Mouse (Mus musculus) G1E-ER4 (cell line): ENCODE data around the gene Afap1. TPM values are rescaled to one million over a fixed set of nuclear protein-coding genes. Genes with fewer than 3 reads are reported as not detected.

Source experiments
- GATA1 ChIP-seq: IDR thresholded peaks from one replicate; pipeline ENCODE4 v1.8.0; 2012; ENCODE audit warnings: low read length, inconsistent platforms
- polyA plus RNA-seq: library from polyadenylated mRNA; stranded (reverse); fragments of >175 nt; gene quantifications from 2 replicates; pipeline ENCODE4 v1.2.3, GENCODE M21; 2012

The Afap1 gene
- polyA plus RNA-seq, 1 experiment, result not detected

DNA sequence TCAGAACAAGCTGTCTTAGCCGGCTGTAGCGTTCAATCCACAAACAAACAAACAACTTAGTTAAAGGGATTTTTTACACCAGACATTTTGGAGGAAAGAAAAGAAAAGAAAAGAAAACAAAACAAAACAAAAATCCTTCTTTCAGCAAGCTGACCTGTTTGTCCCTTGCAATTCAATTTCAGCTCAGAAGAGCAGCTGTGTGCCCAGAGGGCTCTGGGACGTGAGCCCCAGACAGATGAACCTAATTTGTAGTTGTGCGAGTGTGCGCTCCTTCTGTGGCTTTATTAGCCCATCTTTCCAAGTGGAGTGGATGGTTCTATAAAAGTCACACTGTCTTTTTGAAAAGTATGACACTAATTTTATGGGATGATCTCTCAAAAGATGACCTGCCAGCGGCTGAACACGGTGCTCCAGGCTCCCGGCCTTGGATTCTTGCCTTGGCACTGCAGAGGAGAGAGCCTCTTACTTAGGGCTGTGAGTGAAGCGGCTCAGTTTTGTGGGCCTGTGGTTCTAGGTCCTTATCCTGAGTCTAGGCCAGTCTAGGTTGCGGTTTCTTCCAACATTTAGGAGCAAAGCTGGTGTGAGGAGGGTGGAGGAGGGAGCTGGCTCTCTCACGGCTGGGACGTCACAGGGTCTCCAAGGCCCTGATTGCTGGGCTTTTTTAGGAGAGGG lies 22.6 kb downstream of the Afap1 start:
- no peak for TF ChIP-seq GATA1

DNA sequence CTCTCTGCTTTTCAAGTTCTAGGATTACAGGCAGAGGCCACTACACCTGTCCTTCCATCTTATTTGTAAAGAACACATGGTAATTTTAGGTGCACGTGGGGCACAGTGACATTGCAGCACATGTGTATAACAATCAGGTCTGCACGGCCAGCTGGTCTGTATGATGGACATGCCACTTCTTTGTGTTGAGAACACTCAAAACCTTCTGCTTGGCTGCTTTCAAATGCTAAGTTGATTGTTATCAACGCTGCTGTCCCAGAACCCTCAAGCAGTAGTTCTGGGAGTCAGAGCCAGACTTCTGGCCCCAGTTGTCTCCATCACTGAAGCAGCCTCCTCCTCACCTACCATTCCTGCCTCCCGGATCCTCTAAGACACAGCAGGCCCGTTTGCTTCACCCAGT lies 23.5 kb downstream of the Afap1 start:
- TF ChIP-seq GATA1, result no peak

DNA sequence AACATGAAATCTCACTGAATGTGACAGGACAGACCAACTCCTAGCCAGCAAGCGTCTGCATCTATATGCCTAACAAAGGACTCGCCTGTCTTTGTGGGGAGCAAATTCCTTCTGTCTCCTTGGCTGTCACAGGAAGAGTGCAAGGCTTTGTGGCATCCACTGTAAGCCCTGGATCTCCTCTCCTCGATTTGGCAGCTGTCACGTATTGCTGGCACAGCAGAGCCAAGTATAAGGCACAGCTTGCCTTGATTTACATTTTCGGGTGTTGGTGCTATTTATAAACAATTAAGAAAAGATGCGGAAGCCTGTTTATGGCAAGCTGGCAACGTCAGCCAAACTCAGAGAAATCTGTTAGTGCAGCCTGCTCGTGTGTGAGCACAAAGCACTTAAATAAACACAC lies 25.3 kb downstream of the Afap1 start:
- no peak for TF ChIP-seq GATA1

DNA sequence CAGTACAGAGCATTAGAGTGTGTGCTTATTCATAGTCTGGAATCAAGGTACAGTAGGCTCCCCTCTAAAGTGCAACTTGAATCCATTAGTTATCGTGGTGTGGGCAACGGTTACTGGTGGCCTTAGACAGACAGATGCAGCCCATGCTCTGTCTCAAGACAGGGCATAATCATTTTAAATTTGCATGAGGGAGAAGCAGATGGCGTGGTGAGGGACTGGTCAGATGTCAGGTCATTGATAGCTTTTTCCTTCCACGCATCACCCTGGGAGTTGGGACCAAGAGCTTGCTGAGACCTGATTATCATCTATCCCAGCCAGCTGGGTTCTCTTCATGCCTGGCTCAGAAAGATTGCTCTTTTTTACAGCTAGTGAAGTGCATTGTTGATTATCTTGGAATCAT lies 27.0 kb downstream of the Afap1 start:
- TF ChIP-seq GATA1, result no peak

DNA sequence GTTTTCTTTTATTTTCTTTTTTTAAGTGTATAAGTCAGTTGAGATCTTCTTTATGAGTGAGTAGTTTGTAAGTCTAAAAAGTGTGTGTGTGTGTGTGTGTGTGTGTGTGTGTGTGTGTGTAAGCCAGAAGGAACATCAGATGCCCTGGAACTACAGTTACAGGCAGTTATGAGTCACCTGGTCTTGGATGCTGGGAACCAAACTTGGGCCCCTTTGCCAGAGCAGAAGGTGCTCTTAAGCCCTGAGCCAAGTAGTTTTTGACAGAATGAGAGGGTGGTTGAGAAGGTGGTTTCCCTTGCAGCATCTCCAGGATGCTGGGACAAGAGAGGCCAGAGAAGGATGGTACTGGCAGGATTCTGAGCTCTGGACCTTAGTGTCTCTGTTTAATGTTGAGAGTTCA lies 27.4 kb downstream of the Afap1 start:
- TF ChIP-seq GATA1, result no peak

DNA sequence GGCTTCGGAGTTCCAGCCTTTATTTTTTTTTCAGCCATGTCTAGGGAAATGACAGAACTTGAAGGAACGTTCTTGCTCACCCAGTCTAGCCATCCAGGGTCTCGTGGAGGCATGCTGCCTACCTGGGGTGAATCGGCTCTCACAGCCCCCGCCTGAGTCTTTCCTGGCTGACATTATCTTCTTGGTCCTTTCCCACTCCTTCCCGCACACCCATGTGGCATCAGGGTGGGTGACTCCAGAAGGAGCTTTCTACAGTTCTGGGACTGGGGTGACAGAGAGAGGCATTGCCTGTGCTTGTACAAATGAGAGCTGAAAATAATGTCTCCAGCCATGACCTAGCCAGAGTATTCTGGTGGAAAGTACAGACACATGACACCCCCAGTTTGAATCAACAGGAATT lies 28.0 kb downstream of the Afap1 start:
- TF ChIP-seq GATA1, result no peak

DNA sequence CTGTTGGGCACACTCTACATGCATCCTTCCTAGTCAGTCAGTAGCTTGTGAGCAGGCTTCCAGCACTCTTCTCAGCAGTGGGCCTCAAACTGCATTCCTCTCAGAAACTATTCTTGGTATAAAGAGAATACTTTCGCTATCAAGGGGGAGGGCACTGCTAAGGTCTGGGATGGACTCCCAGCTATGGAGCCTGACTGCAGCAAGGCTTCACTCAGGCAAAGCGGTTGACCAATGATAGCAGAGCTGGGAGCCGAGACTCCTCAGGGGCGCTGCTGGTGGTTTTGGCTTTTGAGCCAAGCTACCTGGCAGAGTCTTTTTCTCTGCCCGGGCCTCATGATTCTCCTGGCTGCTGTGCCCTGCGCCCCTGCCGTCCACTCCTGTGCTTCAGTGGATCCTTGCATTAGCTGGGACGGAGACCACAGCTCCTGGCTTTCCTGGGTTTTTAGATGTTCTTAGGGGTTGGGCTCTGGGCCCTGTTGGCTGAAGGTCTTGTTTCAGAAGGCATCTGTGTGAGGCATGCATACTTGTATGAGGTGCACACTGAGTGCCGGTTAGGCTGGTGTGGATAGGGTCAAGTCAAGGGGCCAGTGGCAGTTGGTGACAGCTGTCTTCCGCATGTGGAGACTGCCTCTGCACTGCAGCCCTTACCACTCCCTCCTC lies 28.6 kb downstream of the Afap1 start:
- TF ChIP-seq GATA1, result no peak

DNA sequence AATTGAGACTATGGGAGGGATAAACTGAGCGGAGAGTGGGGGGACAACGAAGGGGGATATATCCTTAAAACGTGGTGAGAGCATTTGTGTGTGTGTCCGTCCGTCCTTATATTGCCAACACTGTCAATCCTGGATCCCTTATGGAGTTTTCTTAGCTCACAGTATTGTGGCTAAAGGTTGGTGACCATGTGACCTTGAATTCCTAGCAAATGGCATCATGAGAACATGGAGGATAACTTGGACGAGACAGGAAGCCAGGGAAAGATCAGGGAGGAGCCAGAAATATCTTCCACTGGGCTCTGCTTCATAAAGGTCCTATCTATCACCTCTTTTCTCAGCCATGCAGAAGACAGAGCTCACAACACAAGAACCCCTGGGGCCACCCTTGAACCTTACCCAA lies 30.3 kb downstream of the Afap1 start:
- no peak for TF ChIP-seq GATA1

DNA sequence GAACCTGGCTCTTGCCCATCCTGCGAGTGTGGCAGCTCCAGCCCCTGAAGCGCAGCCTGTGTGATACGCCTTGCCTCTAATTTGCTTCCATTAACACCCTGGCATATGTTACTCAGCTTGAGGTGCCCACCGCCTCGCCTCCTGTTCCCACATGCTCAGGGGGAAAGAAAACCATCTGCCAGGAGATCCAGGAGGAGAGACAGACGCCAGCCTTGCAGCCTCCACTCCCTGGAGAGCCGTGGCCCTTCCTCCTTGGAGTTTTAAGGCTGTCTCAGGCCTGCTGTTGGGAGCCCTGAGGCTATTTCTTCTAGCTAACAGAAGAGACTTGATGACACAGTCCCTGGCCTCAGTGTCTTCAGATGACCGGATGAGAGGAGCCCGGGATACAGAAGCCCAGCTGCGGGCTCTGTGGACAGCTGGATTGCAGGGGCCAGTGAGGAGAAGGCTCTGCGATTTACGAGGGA lies 32.1 kb downstream of the Afap1 start:
- TF ChIP-seq GATA1, result no peak

DNA sequence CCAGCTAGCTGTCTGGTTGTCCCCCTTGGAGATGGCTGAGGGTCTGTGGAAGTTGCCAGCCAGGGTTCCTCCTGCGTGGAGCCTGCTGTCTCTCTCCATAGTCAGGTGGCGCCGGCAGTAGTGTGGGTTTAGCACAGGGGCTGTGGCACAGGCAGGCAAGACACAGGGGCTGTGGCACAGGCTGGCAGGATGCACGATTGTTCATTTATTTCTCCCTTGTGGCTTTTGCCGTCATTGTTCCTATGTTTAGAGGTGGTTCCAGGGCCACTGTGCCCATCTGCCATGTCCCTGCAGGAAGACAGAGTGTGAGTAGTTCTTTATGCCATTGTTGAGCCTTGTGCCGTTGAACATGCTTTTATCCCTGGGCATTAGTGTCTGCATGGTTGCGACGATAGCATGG lies 33.4 kb downstream of the Afap1 start:
- TF ChIP-seq GATA1, result no peak

DNA sequence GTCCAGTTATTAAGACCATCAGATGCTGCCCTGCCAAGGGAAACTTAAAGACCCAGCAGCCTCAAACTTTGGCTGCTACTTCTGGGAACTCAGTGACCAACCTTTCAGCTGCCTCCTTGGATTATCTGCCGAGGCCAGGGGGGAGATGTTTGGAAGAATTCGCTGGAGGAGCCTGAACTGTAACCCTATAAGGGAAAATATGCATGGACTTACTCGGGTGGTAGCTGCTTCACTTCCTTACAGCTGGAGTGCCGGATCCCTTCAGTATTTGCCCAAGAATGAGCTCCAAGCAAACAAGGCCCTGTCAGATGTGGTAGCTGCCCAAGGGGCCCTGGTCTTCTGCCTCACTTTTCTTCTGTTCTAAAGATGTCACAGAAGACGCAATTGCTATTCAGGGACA lies 38.2 kb downstream of the Afap1 start:
- TF ChIP-seq GATA1, result no peak

DNA sequence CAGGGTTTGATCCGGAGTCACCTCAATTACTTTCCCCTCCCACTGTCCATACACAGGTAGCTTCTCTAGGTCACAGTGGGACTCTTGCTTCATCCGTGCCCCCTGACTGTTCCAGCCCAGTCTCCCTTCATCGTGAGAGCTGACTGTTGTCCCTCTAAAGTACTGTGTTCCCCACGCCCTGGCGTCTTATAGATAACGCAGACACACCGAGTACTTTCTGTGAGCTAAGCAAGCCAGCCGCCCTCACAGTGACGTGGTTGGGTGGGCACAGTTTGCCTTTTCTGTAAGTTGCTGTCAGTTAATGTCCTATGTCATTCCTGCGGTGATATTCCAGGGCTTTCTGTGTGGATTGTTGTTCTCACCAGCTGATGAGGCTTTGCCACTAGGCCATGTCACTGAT lies 39.9 kb downstream of the Afap1 start:
- TF ChIP-seq GATA1, result no peak

DNA sequence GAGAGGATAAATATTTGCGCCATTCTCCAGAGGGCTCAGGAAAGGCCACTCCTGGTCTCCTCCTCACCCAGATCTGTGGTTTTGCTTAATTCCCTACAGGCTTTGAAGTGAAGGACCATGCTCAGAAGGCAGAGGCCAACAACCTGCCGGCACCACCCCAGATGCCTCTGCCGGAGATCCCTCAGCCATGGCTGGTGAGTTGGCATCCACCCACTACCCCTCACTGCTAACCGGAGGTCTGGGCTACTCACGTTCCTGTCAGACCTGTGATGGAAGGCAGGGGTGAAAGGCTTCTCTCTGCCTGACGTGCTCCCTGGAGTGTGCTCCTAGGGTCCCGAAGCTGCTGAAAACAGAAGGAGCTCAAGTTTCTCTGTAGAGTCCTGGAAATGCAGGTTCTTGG lies 42.8 kb downstream of the Afap1 start:
- no peak for TF ChIP-seq GATA1

DNA sequence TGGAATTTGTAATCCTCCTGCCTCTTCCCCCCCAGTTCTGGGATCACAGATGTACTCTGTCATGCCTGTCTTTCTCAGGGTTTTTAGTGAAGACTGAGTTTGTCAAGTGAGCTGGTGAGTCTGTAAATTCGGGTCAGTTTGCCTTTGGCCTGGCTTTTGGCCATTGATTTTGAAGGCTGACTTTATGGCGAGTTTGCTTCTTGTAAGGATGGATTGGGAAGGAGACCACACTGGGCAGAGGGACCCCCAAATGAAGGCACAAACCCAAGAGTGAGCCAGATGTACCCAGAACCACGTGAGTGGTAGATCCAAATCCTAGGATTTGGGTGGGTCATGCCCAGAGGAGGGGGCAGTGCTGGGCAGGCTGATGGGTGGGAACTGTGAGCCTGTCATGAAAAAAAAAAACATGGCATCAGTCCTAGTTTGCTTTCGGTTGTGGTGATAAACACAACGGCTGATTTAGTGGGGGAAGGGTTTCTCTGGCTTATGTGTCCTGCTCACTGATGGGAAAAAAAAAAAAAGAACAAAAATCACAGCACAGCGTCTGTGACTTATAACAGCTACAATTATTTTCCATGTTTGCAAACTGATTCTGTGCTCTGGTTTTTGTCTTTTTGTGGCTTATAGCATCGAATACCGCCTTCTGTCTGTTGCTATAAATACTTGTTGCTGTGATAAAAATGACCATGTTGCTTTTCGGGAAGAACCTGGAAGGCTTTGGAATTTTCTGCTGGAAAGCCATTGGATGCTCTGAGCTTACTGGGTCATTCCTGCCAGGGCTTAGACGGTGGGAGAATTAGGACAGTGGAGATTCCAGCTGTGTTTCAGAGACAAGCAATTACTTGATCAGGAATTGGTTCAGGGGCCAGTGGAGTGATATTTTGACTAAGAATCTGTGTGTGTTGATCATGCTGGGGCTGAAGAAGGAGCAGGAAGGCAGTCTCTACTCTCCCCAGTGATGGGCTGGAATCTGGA lies 45.4 kb downstream of the Afap1 start:
- TF ChIP-seq GATA1, result no peak

DNA sequence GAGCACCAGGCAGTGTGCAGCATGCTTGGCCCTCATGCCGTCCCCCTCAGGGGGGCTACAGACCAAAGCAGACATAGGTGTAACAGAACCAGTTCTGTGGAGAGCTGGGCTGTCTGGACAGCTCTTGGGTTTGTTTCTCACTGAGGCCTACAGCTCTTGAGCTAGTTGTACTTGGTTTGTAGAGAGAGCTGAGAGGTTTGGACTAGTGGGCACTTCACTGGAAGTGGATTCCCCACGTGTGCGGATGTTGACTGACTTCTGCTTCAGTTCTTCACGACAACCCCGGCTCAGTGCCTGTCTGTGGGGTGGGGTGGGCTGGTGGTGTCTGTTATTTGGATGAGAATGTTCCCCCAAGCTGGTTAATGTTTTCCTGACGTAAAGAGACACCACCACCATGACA lies 46.8 kb downstream of the Afap1 start:
- TF ChIP-seq GATA1, result no peak

DNA sequence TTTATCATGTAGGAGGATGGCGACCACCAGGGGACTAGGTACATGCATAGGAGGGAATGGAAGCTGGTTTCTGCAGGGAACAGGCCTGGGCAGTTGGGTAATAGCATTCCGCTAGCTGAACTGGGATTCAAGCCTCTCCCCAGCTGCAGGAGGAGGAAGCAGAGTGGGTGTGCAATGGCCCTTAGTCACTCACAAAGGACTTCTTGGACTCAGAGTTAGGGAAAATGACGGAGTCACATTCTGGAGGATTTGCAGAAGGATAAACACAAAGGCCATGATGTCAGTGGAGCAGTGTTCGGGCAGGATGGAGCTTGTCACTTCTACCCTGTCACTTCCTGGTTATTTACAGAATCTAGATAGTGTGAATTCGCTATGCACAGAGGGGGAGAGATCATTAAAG lies 50.4 kb downstream of the Afap1 start:
- no peak for TF ChIP-seq GATA1
